ENCODE assay signal across 9 mouse cellular contexts in the genomic region with DNA sequence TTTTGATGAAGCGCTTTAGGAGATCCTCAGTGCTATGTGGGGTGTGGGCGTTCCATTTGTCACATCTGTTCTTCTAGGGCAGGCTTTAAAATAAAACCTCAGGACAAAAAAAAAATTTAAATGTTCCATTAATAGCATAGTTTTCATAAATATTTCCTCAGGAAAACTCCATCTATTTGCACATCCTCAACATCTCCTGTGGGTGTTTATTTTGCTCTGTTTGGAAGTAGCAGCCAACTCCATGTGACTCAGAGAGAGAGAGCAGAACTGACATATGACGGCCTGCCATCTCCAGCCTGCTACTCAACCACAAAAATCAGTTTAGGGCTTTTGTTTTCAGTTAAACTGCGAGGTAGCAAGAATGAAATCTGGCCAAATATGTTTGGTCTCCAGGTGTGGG. TPM values are rescaled to one million over a fixed set of nuclear protein-coding genes. Genes with fewer than 3 reads are reported as not detected.
"Had no signal": no experiment of that assay in that cellular context is flagged by ENCODE, and none has a peak within 500 bp of the region (broad histone marks: within the 10 kb centered on the region; RNA-seq: fewer than 3 reads in every experiment).

No protein-coding gene starts in this region.

- DNase-seq: kidney, adult 18-20 months; kidney, postnatal 10 days; kidney, postnatal 4 days; retina, postnatal 1 day; thymus, adult 18-20 months; thymus, postnatal 14 days had no signal

- ATAC-seq: intestine, embryonic 15.5 days; midbrain, embryonic 15.5 days had no signal

RNA-seq across cellular contexts. Expression of a gene that starts 28.7 kb away (rescaled TPM):
- polyA plus RNA-seq: macrophage had no signal
